Mouse (Mus musculus): ENCODE results near the gene Rabep2. TPM values are rescaled to one million over a fixed set of nuclear protein-coding genes. Genes with fewer than 3 reads are reported as not detected.

Gene Rabep2
- polyA plus RNA-seq, 1 experiment = 25.3 TPM

DNA sequence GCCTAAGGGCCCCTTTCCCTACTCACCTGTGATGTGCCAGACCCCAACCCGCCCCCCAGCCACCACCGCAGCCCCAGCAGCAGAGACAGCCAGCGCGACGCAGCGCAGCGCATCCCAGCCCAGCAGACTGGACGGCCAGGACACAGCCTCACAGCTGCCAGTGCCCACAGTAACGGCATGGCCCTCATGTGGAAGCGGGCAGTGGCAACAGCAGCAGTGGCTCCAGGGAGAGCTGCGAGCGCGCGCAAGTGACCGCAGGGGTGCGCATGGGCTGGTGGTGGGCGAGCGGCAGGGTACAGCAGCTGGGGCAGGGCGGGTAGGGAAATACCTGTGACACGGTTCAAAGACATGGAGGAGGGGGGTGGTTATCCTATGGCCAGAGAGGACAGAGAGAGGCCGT is 17.7 kb downstream of the Rabep2 start:
- no peaks in the 10 kb centered on the region for H3K4me1 ChIP-seq (ENCODE audit: control insufficient read depth, insufficient read depth, low read length)
- H3K27ac ChIP-seq (ENCODE audit: insufficient read depth, low read depth, low read length) = no peak overlapping the region
- no peak for TF ChIP-seq CTCF (IDR thresholded peaks at IDR 0.05; ENCODE audit: low read depth, low read length)
- no peak for TF ChIP-seq POLR2A (IDR thresholded peaks at IDR 0.05; ENCODE audit: borderline replicate concordance, low read depth, low read length)
- H3K4me3 ChIP-seq (ENCODE audit: insufficient read depth, low read length) = no peak overlapping the region

DNA sequence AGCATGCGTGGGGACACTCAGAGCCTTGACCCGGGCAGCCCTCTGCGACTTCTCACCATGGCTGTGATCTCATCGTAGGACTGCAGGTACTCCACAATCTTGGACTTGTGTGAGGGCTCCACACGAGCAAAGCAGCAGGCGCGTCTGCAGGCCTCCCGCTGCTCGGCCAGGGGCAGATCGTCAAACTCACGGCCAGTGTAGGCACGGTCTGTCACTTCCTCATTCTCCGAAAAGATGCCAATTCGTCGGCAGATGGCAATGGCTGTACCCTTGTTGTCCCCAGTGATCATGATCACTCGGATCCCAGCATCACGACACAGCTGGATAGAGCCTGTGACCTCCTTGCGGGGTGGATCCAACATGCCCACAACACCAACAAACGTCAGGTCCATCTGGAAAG is 19.9 kb downstream of the Rabep2 start:
- TF ChIP-seq CTCF (IDR thresholded peaks at IDR 0.05; ENCODE audit: low read depth, low read length) (no peak), POLR2A (IDR thresholded peaks at IDR 0.05; ENCODE audit: borderline replicate concordance, low read depth, low read length) (no peak)
- H3K4me1 ChIP-seq (ENCODE audit: control insufficient read depth, insufficient read depth, low read length) = no peaks in the 10 kb centered on the region
- H3K4me3 ChIP-seq (ENCODE audit: insufficient read depth, low read length) = no peak overlapping the region
- H3K27ac ChIP-seq (ENCODE audit: insufficient read depth, low read depth, low read length) = no peak overlapping the region

DNA sequence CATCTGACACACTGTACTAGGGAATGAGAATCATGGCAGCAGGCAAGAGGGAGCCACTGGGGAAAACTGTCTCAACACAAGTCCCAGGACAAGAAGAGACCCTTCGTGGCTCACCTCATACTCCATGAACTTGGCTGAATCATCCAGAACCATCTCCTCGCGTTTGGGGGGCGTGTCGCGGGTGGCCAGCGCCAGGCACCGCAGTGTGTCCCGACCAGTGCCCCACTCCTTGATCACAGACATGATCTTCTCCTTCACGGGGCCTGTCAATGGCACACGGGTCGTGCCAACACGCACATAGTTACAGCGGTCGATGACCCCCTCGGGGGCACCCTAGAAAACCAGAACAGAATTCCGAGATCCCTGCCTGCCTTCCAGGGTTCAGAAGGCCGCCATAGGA is 21.4 kb downstream of the Rabep2 start:
- H3K27ac ChIP-seq (ENCODE audit: insufficient read depth, low read depth, low read length) = no peak overlapping the region
- H3K4me3 ChIP-seq (ENCODE audit: insufficient read depth, low read length) = no peak overlapping the region
- TF ChIP-seq POLR2A (IDR thresholded peaks at IDR 0.05; ENCODE audit: borderline replicate concordance, low read depth, low read length) (no peak), CTCF (IDR thresholded peaks at IDR 0.05; ENCODE audit: low read depth, low read length) (no peak)
- H3K4me1 ChIP-seq (ENCODE audit: control insufficient read depth, insufficient read depth, low read length) = no peaks in the 10 kb centered on the region

DNA sequence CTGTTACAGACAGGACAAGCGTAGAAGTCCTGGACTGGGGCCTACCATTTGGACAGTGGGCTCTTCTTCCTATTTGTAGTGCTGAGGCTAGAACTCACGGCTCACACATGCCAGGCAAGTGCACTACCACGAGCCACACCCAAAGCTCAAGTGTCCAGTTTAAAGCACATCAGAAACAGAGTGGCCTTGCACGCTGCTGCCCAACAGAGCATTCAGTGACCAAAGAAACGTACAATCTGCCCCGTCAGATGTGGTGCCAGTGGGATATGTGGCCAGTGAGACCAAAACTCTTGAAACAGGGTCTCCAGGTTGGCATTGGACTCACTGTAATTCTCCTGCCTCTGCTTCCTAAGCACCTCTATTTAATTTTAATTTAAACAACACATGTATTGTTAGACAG is 22.1 kb downstream of the Rabep2 start:
- no peak for TF ChIP-seq CTCF (IDR thresholded peaks at IDR 0.05; ENCODE audit: low read depth, low read length)
- TF ChIP-seq POLR2A (IDR thresholded peaks at IDR 0.05; ENCODE audit: borderline replicate concordance, low read depth, low read length) = no peak
- Histone ChIP-seq H3K4me3 (ENCODE audit: insufficient read depth, low read length) (no peak overlapping the region), H3K4me1 (ENCODE audit: control insufficient read depth, insufficient read depth, low read length) (no peaks in the 10 kb centered on the region), H3K27ac (ENCODE audit: insufficient read depth, low read depth, low read length) (no peak overlapping the region)

DNA sequence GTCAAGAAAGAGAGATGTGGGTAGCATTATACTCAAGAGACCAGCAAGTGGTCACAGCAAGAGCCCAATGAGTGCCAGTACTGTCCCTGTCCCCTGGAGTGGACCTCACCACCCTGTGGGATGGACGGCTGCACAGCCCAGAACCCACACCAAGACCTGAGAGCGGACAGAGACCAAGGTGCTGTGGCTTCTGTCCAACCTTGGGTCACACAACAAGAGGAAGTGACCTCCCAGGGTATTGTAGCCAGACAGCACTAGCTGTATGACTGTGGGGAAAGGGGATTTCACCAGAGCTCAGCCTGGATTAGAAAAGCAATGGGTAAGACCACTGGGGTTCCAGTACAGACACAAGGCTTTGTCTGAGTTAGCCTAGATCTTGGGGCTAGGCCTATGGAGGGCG is 23.7 kb downstream of the Rabep2 start:
- no peaks in the 10 kb centered on the region for H3K4me1 ChIP-seq (ENCODE audit: control insufficient read depth, insufficient read depth, low read length)
- no peak for TF ChIP-seq CTCF (IDR thresholded peaks at IDR 0.05; ENCODE audit: low read depth, low read length)
- TF ChIP-seq POLR2A (IDR thresholded peaks at IDR 0.05; ENCODE audit: borderline replicate concordance, low read depth, low read length) = no peak

DNA sequence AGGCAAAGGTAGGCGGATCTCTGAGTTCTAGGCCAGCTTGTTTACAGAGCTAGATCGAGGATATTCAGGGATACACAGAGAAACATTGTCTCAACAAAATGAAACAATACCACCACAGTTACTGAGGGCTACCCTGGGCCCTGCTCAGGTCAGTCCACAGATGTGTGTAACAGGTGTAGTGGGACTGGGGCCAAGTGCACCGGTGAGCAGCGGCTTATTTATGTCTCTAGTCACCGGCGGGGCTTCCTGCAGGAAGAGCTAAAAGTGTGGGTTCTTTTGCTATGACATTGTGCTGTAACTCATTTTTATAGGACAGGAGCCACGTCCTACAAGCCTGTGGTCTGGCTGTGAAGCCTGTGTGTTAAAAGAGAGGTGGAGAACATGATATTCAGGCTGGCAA is 25.3 kb downstream of the Rabep2 start:
- TF ChIP-seq POLR2A (IDR thresholded peaks at IDR 0.05; ENCODE audit: borderline replicate concordance, low read depth, low read length) (no peak), CTCF (IDR thresholded peaks at IDR 0.05; ENCODE audit: low read depth, low read length) (no peak)
- Histone ChIP-seq H3K4me3 (ENCODE audit: insufficient read depth, low read length) (no peak overlapping the region), H3K4me1 (ENCODE audit: control insufficient read depth, insufficient read depth, low read length) (no peaks in the 10 kb centered on the region), H3K27ac (ENCODE audit: insufficient read depth, low read depth, low read length) (no peak overlapping the region)

More for the DNA sequence above, 23.7 kb downstream of the Rabep2 start:
- Histone ChIP-seq H3K4me3 (ENCODE audit: insufficient read depth, low read length) (no peak overlapping the region), H3K27ac (ENCODE audit: insufficient read depth, low read depth, low read length) (no peak overlapping the region)

DNA sequence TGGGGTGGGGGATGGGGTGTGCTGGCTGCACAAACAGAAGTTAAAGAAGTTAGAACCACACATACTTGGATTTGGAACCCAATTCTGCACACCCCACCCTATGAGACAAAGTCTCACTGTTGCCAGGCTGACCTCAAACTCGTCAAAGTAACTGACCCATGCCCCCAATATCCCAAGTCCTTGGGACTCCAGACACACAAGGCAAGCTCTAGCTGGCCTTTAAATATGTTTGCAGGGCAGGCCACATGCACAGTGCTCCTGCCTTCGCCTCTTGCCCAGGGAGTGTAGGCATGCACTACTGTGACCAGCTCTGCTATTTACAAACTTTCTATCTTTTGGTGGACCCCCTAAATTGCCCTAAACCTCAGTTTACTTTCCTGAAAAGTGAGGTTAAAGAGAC is 26.7 kb downstream of the Rabep2 start:
- Histone ChIP-seq H3K4me1 (ENCODE audit: control insufficient read depth, insufficient read depth, low read length) (no peaks in the 10 kb centered on the region), H3K4me3 (ENCODE audit: insufficient read depth, low read length) (no peak overlapping the region), H3K27ac (ENCODE audit: insufficient read depth, low read depth, low read length) (no peak overlapping the region)
- no peak for TF ChIP-seq POLR2A (IDR thresholded peaks at IDR 0.05; ENCODE audit: borderline replicate concordance, low read depth, low read length)
- TF ChIP-seq CTCF (IDR thresholded peaks at IDR 0.05; ENCODE audit: low read depth, low read length) = no peak

DNA sequence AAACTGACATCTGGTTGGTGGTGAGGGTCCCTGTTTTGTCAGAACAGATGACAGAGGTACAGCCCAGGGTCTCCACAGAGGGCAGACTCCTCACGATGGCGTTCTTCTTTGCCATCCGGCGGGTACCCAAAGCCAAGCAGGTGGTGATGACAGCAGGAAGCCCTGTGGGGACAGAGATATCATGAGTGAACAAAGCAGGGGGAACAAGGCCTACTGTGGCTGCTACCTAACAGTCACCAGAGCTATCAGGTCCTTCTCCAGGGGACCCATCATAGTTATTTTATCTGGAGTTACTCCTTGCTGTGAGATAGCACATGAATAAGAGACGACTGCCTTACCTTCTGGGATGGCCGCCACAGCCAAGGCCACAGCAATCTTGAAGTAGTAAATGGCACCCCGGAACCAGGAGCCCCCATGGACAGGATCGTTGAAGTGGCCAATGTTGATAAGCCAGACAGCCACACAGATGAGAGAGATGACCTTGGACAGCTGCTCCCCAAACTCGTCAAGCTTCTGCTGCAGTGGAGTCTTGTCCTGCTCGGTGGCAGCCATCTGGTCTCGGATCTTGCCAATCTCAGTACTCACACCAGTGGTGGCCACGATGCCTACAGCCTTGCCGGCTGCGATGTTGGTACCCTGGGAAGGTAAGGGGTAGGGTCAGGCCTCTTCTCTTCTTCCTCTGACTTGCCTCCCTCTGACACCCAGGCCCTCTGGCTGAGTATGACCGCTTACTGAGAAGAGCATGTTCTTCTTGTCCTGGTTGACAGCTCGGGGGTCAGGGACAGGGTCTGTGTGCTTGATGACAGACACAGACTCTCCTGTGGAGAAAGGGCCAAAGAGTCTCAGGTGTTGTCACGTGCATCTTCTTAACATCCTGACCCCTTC is 28.1 kb downstream of the Rabep2 start:
- TF ChIP-seq POLR2A (IDR thresholded peaks at IDR 0.05; ENCODE audit: borderline replicate concordance, low read depth, low read length) = no peak
- no peak for TF ChIP-seq CTCF (IDR thresholded peaks at IDR 0.05; ENCODE audit: low read depth, low read length)
- Histone ChIP-seq H3K4me1 (ENCODE audit: control insufficient read depth, insufficient read depth, low read length) (no peaks in the 10 kb centered on the region), H3K4me3 (ENCODE audit: insufficient read depth, low read length) (no peak overlapping the region)

DNA sequence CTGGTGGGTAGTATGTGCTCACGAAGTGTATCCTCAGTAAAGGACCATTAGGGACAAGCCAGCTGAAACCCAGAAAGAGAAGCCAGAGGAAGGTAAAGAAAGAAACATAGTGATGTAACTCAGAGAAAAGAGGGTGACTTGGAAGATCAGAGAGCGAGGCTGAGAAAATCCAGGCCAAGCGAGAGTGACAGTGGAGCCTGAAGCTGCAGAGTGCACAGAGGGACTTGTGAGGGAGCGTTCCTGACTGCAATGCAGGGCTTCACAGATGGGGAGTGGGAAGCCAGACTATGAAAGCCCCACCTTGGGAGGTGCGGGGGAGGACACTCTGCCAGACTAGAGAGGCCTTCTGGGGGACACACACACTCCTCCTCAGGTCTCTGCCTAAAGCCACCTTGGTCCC is 29.7 kb downstream of the Rabep2 start:
- Histone ChIP-seq H3K4me1 (ENCODE audit: control insufficient read depth, insufficient read depth, low read length) (no peaks in the 10 kb centered on the region), H3K4me3 (ENCODE audit: insufficient read depth, low read length) (no peak overlapping the region), H3K27ac (ENCODE audit: insufficient read depth, low read depth, low read length) (no peak overlapping the region)
- TF ChIP-seq POLR2A (IDR thresholded peaks at IDR 0.05; ENCODE audit: borderline replicate concordance, low read depth, low read length) = no peak
- TF ChIP-seq CTCF (IDR thresholded peaks at IDR 0.05; ENCODE audit: low read depth, low read length) = no peak

More for the DNA sequence above, 28.1 kb downstream of the Rabep2 start:
- H3K27ac ChIP-seq (ENCODE audit: insufficient read depth, low read depth, low read length) = no peak overlapping the region

DNA sequence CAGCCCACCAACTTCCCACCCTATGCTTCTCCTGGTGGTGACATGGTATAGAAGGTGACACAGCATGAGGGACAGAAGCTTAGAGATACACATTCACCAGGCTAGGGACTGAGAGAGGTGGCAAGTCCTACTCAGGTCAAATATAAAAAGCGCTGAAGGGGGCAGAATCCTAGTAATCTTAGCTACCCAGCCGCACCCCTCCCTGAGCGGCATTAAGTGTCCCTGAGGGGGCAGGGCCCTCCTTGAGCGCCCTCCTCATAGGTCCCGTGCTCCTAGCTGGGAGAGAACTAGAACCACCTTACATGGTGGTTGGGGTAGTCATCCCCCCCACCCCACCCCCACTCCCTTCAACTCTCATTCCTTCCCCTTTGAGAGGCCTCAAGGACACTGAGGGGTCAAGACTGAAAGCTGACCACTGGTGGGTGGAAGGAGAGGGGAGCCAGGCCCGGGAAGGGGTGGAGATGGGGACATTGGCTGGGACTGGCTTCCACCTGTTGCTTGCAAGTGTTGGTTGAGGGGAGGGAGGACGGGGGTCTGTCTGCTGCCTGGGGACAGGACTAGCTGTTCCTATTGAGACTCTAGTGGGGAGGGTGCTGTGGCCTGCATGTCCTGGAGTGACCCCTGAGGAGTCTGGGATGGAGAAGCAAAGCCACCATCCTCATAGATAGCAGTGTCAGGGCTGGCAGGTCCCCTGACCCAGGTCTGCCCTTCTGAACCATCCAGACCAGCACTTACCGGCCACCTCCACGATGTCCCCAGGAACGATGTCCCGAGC is 30.5 kb downstream of the Rabep2 start:
- Histone ChIP-seq H3K4me1 (ENCODE audit: control insufficient read depth, insufficient read depth, low read length) (0 out of 2 replicates have a peak, but pooled peaks cover 2% of the 10 kb centered on the region), H3K4me3 (ENCODE audit: insufficient read depth, low read length) (no peak overlapping the region), H3K27ac (ENCODE audit: insufficient read depth, low read depth, low read length) (no peak overlapping the region)
- TF ChIP-seq POLR2A (IDR thresholded peaks at IDR 0.05; ENCODE audit: borderline replicate concordance, low read depth, low read length) (no peak), CTCF (IDR thresholded peaks at IDR 0.05; ENCODE audit: low read depth, low read length) (no peak)
